Comparison of ENCODE assay signal across 9 mouse cellular contexts in genomic region chr10:3337330-3337901, GRCm38 (mm10). TPM values are rescaled to one million over a fixed set of nuclear protein-coding genes. Genes with fewer than 3 reads are reported as not detected.
DNase-seq lines count a peak whose midpoint lies in the region; ATAC-seq and TF ChIP-seq lines count a peak whose summit lies in the region.
"Had no signal": no experiment of that assay in that cellular context is flagged by ENCODE, and none has a peak within 500 bp of the region (broad histone marks: within the 10 kb centered on the region; RNA-seq: fewer than 3 reads in every experiment).

No protein-coding gene starts in this region.

- no peak overlapping the region for H3K4me2 ChIP-seq in limb, embryonic 15.5 days
- H3K4me2 ChIP-seq in liver, postnatal 0 days (ENCODE audit: low read depth, low read length), result no peak overlapping the region

- WGBS in lung, adult 2 months, result 24% methylated on average over 2 of the region's 2 CpGs
- WGBS in limb, embryonic 15.5 days, result 49% methylated on average over 2 of the region's 2 CpGs
- WGBS in liver, postnatal 0 days (ENCODE audit: insufficient replicate concordance), result 24% methylated on average over 2 of the region's 2 CpGs

- TF ChIP-seq POLR2A in lung, adult 2 months (IDR thresholded peaks at IDR 0.05; ENCODE audit: borderline replicate concordance, extremely low read depth, low read depth, low read length), result no peak

- H3K9me3 ChIP-seq in limb, embryonic 15.5 days, result no peaks in the 10 kb centered on the region
- no peaks in the 10 kb centered on the region for H3K9me3 ChIP-seq in liver, postnatal 0 days (ENCODE audit: low read length)
- H3K9me3 ChIP-seq: G1E had no signal

- no peaks in the 10 kb centered on the region for H3K36me3 ChIP-seq in limb, embryonic 15.5 days
- H3K36me3 ChIP-seq in liver, postnatal 0 days (replicated peaks; ENCODE audit: insufficient read depth, low read length), result no peaks in the 10 kb centered on the region
- H3K36me3 ChIP-seq: G1E had no signal

- ATAC-seq in limb, embryonic 15.5 days (ENCODE audit: insufficient number of reproducible peaks, low FRiP score, low TSS enrichment, low read depth), result 0 out of 2 replicates have a peak, but pooled peaks have one; percentile 30
- ATAC-seq in liver, postnatal 0 days, result no peak

- H3K9ac ChIP-seq in limb, embryonic 15.5 days, result no peak overlapping the region
- no peak overlapping the region for H3K9ac ChIP-seq in liver, postnatal 0 days (replicated peaks)

- H3K4me3 ChIP-seq in lung, adult 2 months (replicated peaks; ENCODE audit: extremely low read depth, low read depth, low read length), result no peak overlapping the region
- no peak overlapping the region for H3K4me3 ChIP-seq in limb, embryonic 15.5 days
- H3K4me3 ChIP-seq in liver, postnatal 0 days (ENCODE audit: low read depth, low read length), result no peak overlapping the region

- H3K4me1 ChIP-seq in lung, adult 2 months (ENCODE audit: control insufficient read depth, insufficient read depth, low read length), result peaks cover 1% of the 10 kb centered on the region; the same call in 1 of the 2 replicates
- H3K4me1 ChIP-seq in limb, embryonic 15.5 days, result no peaks in the 10 kb centered on the region
- no peaks in the 10 kb centered on the region for H3K4me1 ChIP-seq in liver, postnatal 0 days (ENCODE audit: insufficient read depth)

- H3K27me3 ChIP-seq in limb, embryonic 15.5 days, result 0 out of 2 replicates have a peak, but pooled peaks cover 3% of the 10 kb centered on the region
- H3K27me3 ChIP-seq in liver, postnatal 0 days (ENCODE audit: insufficient read depth, low read length), result no peaks in the 10 kb centered on the region

- DNase-seq in lung, adult 18-20 months, result peak; percentile 4 to 12
- no peak for DNase-seq in lung, adult 2 months
- peak; percentile 76 for DNase-seq in heart, adult 8-10 months (ENCODE audit: low spot score)
- DNase-seq in kidney, adult 11 months, result no peak
- no peak for DNase-seq in liver, postnatal 0 days
- DNase-seq in testis, postnatal 10 days (ENCODE audit: low spot score), result no peak

- TF ChIP-seq EP300 in liver, postnatal 0 days (IDR thresholded peaks at IDR 0.05; ENCODE audit: low read depth), result no peak

- TF ChIP-seq CTCF in lung, adult 2 months (IDR thresholded peaks at IDR 0.05; ENCODE audit: insufficient read depth, low read length), result no peak
- no peak for TF ChIP-seq CTCF in liver, postnatal 0 days (IDR thresholded peaks at IDR 0.05; ENCODE audit: low read depth)

- no peak overlapping the region for H3K27ac ChIP-seq in limb, embryonic 15.5 days
- H3K27ac ChIP-seq in liver, postnatal 0 days (ENCODE audit: low read depth), result no peak overlapping the region

RNA-seq across cellular contexts. Expression of gene Ppp1r14c, which starts 28.4 kb away (rescaled TPM):
- 25.2 and 36.1 TPM in 2 replicates for polyA plus RNA-seq in lung, adult 2 months (2012; rRNA removed)
- total RNA-seq in heart, adult 8-10 months (2022), result 100 to 1,000 TPM; 108 to 192 (median 161) TPM
- 14.4 and 18.9 TPM in 2 replicates for polyA plus RNA-seq in limb, embryonic 15.5 days (2015; fragmentation: Nextera tagmentation; extraction: Ambion mirVana)
- 0.08 and 0.36 TPM in 2 replicates for polyA plus RNA-seq in liver, postnatal 0 days (2015; fragmentation: Nextera tagmentation; extraction: Ambion mirVana)
- total RNA-seq: megakaryocyte-erythroid progenitor cell, adult 5-6 weeks had no signal
- polyA plus RNA-seq: G1E had no signal

Comparison
In these comparisons a context has a peak if more than half of its experiments do, and no peak if none do; other contexts are left out.
1. DNase-seq: peak in lung, adult 18-20 months (2 of 2) and heart, adult 8-10 months (single experiment); none in lung, adult 2 months (single experiment), kidney, adult 11 months (single experiment), liver, postnatal 0 days (single experiment) and testis, postnatal 10 days (single experiment).
2. RNA of gene Ppp1r14c, which starts 28.4 kb away (polyA plus RNA-seq): 25.2 to 36.1 TPM in lung, adult 2 months and 14.4 to 18.9 TPM in limb, embryonic 15.5 days; 0.08 to 0.36 TPM in liver, postnatal 0 days; every median in the first group is over 10 times any median in the second.